Mouse (Mus musculus): Measurements from ENCODE around the gene Hspg2. TPM values are rescaled to one million over a fixed set of nuclear protein-coding genes. Genes with fewer than 3 reads are reported as not detected.

Gene Hspg2
- total RNA-seq, 4 experiments from 2014 or later = 4.1 to 6.4 (median 6.0) TPM

- DNase-seq (ENCODE audit: low spot score in 2 of 2) = no peak
These were observed 31.6 kb downstream of the Hspg2 start for GRCm38 (mm10) chr4:137500149-137500548.

- DNase-seq (ENCODE audit: low spot score in 2 of 2) = no peak
These were observed 32.4 kb downstream of the Hspg2 start for GRCm38 (mm10) chr4:137500953-137501352.

- no peak for DNase-seq (ENCODE audit: low spot score in 2 of 2)
These were observed 33.6 kb downstream of the Hspg2 start for GRCm38 (mm10) chr4:137502183-137502582.

- no peak for DNase-seq (ENCODE audit: low spot score in 2 of 2)
These were observed 34.2 kb downstream of the Hspg2 start for GRCm38 (mm10) chr4:137502801-137503200.

- peak in 1 of 2 experiments; percentile 38 for DNase-seq (ENCODE audit: low spot score in 2 of 2)
These were observed 35.0 kb downstream of the Hspg2 start for GRCm38 (mm10) chr4:137503509-137503971.

- DNase-seq (ENCODE audit: low spot score in 2 of 2) = no peak
These were observed 38.1 kb downstream of the Hspg2 start for GRCm38 (mm10) chr4:137506629-137507028.

- DNase-seq (ENCODE audit: low spot score in 2 of 2) = no peak
These were observed 41.0 kb downstream of the Hspg2 start for GRCm38 (mm10) chr4:137509528-137509927.

GRCm38 (mm10) chr4:137510021-137510696, 41.6 kb downstream of the Hspg2 start:
- DNase-seq (ENCODE audit: low spot score in 2 of 2) = no peak

- DNase-seq (ENCODE audit: low spot score in 2 of 2) = no peak
These were observed 44.3 kb downstream of the Hspg2 start for GRCm38 (mm10) chr4:137512897-137513296.

GRCm38 (mm10) chr4:137517989-137518691, 49.6 kb downstream of the Hspg2 start:
- no peak for DNase-seq (ENCODE audit: low spot score in 2 of 2)

- DNase-seq (ENCODE audit: low spot score in 2 of 2) = no peak
These were observed 50.2 kb downstream of the Hspg2 start for GRCm38 (mm10) chr4:137518746-137519145.

GRCm38 (mm10) chr4:137520346-137520745, 51.8 kb downstream of the Hspg2 start:
- DNase-seq (ENCODE audit: low spot score in 2 of 2) = no peak

GRCm38 (mm10) chr4:137521966-137522365, 53.4 kb downstream of the Hspg2 start:
- no peak for DNase-seq (ENCODE audit: low spot score in 2 of 2)

GRCm38 (mm10) chr4:137525426-137525825, 56.9 kb downstream of the Hspg2 start:
- DNase-seq (ENCODE audit: low spot score in 2 of 2) = no peak

- no peak for DNase-seq (ENCODE audit: low spot score in 2 of 2)
These were observed 58.8 kb downstream of the Hspg2 start for GRCm38 (mm10) chr4:137527368-137527767.

GRCm38 (mm10) chr4:137527872-137528271, 59.3 kb downstream of the Hspg2 start:
- no peak for DNase-seq (ENCODE audit: low spot score in 2 of 2)

- no peak for DNase-seq (ENCODE audit: low spot score in 2 of 2)
These were observed 71.8 kb downstream of the Hspg2 start for GRCm38 (mm10) chr4:137540356-137540755.

GRCm38 (mm10) chr4:137542968-137543367, 74.4 kb downstream of the Hspg2 start:
- DNase-seq (ENCODE audit: low spot score in 2 of 2) = no peak

GRCm38 (mm10) chr4:137545568-137545967, 77.0 kb downstream of the Hspg2 start:
- no peak for DNase-seq (ENCODE audit: low spot score in 2 of 2)

- DNase-seq (ENCODE audit: low spot score in 2 of 2) = no peak
These were observed 77.5 kb downstream of the Hspg2 start for GRCm38 (mm10) chr4:137546003-137546525.

- DNase-seq (ENCODE audit: low spot score in 2 of 2) = no peak
These were observed 84.9 kb downstream of the Hspg2 start for GRCm38 (mm10) chr4:137553466-137553865.

- no peak for DNase-seq (ENCODE audit: low spot score in 2 of 2)
These were observed 88.2 kb downstream of the Hspg2 start for GRCm38 (mm10) chr4:137556673-137557210.
